Mouse (Mus musculus): ENCODE results near the gene Cngb1. TPM values are rescaled to one million over a fixed set of nuclear protein-coding genes. Genes with fewer than 3 reads are reported as not detected.

Cngb1 gene
- polyA plus RNA-seq (2012) = not detected in 2 replicates

DNA sequence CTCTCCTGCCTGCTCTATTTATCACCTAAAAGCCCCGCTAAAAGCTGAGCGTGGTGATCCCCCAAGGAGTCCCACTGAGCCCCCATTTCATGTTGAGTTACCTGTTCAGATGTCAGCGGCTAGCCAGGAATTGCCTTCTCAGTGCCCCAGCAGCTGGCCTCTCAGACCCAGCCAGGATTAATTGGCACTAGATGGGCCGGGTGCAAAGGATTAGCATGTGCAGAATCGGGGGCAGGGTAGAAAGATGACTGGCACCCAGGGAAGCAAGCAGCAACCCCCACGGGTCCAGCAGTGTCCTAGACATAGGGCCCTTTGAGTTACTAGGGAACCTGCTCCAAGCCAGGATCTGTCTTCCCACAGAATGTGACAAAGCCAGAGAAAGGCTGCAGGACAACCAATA lies at the start of gene Cngb1:
TSS of gene Cngb1 (minus strand) at position 155 of the 400 bp plus-strand sequence.
- no peaks in the 10 kb centered on the region for H3K4me1 ChIP-seq (ENCODE audit: control insufficient read depth)
- H3K9me3 ChIP-seq (ENCODE audit: control insufficient read depth, low read length) = no peaks in the 10 kb centered on the region
- no peaks in the 10 kb centered on the region for H3K27me3 ChIP-seq (ENCODE audit: control insufficient read depth)
- TF ChIP-seq TAL1 (IDR thresholded peaks at IDR 0.05; ENCODE audit: low read length) = no peak
- TF ChIP-seq GATA1 (IDR thresholded peaks at IDR 0.05; ENCODE audit: low read length) = no peak
- H3K4me3 ChIP-seq (replicated peaks) = no peak within 1 kb of the TSS
- H3K36me3 ChIP-seq (ENCODE audit: control insufficient read depth) = no peaks in the 10 kb centered on the region

DNA sequence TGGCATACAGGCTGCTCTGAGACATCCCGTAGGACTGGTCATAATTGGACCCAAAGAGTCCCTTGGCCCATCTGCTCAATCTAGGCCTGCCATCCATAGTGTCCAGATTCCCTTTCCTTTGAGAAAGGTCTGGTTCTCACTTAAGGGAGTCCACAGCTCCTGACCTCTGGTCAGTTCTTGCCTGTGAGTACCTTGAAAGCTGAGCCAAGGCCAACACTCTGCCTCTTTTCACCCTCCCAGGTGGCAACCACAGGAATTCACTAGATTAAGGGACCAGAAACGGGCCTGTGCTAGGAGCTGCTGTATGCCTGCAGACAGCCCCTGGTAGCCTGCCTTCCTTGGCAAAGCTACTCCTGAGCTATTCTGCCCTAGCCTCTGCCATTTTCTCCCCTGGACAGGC lies 48.2 kb upstream of the Cngb1 start:
- Histone ChIP-seq H3K9me3 (ENCODE audit: control insufficient read depth, low read length) (no peaks in the 10 kb centered on the region; the same call in 1 of the 2 replicates), H3K4me3 (replicated peaks) (no peak overlapping the region), H3K27me3 (ENCODE audit: control insufficient read depth) (peaks cover 50% of the 10 kb centered on the region), H3K4me1 (ENCODE audit: control insufficient read depth) (peaks cover 4% of the 10 kb centered on the region), H3K36me3 (ENCODE audit: control insufficient read depth) (no peaks in the 10 kb centered on the region)
- TF ChIP-seq TAL1 (IDR thresholded peaks at IDR 0.05; ENCODE audit: low read length) (no peak), GATA1 (IDR thresholded peaks at IDR 0.05; ENCODE audit: low read length) (no peak)

DNA sequence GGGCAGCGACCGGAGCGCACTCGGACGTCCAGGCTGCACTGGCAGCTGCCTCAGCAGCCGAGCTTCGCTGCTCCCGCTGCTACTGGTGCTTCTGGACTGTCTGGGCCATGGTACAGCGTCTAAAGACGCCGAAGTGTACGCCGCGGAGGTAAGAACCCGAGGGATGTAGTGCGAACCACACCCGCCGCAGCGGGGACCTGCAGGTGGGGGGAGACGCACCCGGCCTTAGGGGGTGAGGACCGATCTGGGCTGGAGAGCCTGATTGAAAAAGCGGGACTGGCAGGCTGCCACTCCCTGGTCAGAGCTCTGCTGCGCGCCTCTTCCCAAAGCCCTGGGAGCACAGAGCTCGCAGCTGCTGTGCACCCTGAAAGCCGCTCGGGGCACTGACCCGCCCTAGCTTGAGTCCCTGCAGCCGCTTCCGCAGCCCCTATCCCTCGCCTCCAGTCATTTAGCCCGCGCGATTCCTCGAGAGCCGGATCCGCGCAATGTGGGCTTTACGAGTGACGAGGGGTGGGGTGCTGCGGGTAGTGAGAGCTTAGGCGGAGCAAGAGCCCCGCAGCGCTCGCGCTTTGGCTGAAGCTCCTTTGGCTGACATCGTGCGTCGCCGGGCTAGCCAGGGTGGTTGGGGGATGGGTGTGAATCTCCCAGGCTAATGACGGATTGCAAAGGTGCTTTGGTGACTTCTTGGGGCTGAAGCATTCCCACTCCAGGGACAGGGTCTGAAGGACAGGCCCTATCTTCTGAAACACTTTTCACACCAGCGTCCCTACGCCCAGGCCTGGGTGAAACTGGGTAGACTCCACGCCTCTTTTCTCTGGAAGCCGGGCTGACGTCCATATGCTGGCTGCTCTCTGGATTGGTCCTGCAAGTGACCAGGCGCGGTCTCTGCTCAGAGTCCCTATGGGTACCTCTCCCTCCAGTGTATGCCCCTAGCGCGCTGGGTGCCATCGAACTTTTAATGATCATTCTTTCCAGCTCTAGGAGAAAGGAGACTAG lies 46.8 kb upstream of the Cngb1 start:
- Histone ChIP-seq H3K27me3 (ENCODE audit: control insufficient read depth) (peaks cover 57% of the 10 kb centered on the region), H3K4me3 (replicated peaks) (peak overlapping the region; percentile 41), H3K9me3 (ENCODE audit: control insufficient read depth, low read length) (no peaks in the 10 kb centered on the region; the same call in 1 of the 2 replicates), H3K36me3 (ENCODE audit: control insufficient read depth) (no peaks in the 10 kb centered on the region), H3K4me1 (ENCODE audit: control insufficient read depth) (no peaks in the 10 kb centered on the region)
- TF ChIP-seq TAL1 (IDR thresholded peaks at IDR 0.05; ENCODE audit: low read length) = no peak
- TF ChIP-seq GATA1 (IDR thresholded peaks at IDR 0.05; ENCODE audit: low read length) = no peak

DNA sequence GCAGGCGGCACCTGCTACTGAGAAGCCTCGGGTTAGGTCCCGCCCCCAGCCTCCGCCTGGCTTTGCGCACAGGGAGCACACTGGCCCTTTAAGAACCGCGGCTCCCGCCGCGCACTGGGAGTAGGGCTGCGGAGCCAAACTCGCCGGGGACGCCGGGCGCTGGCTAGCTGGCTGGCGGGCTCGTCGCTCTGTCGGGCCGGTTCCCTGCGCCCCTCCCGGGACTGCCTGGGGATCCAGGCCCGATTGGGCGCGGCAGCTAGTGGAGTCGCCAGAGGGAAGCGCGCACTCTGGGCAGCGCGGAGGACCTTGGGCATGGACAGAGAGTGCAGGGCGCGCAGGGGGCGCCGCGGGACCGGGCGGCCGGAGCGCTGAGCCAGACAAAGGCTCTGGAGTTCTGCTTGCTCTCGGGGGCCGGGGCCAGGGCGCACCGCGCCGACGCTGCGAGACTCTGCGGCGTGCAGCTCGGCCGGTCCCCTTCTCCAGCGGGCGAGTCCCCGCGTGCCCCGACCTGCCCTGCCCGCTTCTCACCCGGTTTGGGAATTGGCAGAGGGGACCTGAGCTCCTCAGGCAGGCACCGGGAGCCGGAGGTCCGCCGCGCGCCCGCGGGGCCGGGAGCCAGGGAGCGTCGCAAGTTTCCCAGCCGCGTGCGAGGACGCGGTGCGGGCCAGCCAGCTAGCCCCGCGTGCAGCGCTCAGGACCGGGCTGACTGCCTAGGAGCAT lies 45.9 kb upstream of the Cngb1 start, which contains the start of gene Mmp15:
TSS of gene Mmp15 (plus strand) at position 118 of the 720 bp plus-strand sequence.
- H3K4me3 ChIP-seq (replicated peaks) = peak within 1 kb of the TSS; percentile 41
- H3K9me3 ChIP-seq (ENCODE audit: control insufficient read depth, low read length) = no peaks in the 10 kb centered on the region; the same call in 1 of the 2 replicates
- no peaks in the 10 kb centered on the region for H3K36me3 ChIP-seq (ENCODE audit: control insufficient read depth)
- no peaks in the 10 kb centered on the region for H3K4me1 ChIP-seq (ENCODE audit: control insufficient read depth)
- TF ChIP-seq GATA1 (IDR thresholded peaks at IDR 0.05; ENCODE audit: low read length) (no peak), TAL1 (IDR thresholded peaks at IDR 0.05; ENCODE audit: low read length) (no peak)
- peaks cover 57% of the 10 kb centered on the region for H3K27me3 ChIP-seq (ENCODE audit: control insufficient read depth)

DNA sequence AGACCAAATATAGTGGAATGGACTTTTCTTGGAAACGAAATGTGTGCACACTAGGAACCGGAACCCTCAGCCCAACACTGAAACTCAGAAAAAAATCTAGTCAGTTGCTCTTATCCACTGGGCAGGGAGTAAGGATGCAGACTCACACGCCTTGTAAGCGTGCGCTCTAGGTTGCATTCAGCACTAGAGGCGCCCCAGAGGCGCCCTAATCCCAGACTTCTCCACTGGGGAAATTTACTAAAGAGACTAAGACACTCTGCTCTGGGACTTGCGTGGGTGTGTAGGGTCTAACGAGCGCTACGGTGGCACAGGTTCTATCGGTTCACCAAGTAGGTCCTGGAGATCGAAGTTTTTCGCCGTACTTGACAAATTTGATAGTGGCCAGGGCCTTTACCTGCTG lies 45.1 kb upstream of the Cngb1 start:
- Histone ChIP-seq H3K36me3 (ENCODE audit: control insufficient read depth) (peaks cover 1% of the 10 kb centered on the region; the same call in 1 of the 2 replicates), H3K27me3 (ENCODE audit: control insufficient read depth) (peaks cover 57% of the 10 kb centered on the region), H3K9me3 (ENCODE audit: control insufficient read depth, low read length) (no peaks in the 10 kb centered on the region; the same call in 1 of the 2 replicates), H3K4me1 (ENCODE audit: control insufficient read depth) (no peaks in the 10 kb centered on the region), H3K4me3 (replicated peaks) (no peak overlapping the region)
- TF ChIP-seq GATA1 (IDR thresholded peaks at IDR 0.05; ENCODE audit: low read length) (no peak), TAL1 (IDR thresholded peaks at IDR 0.05; ENCODE audit: low read length) (no peak)

DNA sequence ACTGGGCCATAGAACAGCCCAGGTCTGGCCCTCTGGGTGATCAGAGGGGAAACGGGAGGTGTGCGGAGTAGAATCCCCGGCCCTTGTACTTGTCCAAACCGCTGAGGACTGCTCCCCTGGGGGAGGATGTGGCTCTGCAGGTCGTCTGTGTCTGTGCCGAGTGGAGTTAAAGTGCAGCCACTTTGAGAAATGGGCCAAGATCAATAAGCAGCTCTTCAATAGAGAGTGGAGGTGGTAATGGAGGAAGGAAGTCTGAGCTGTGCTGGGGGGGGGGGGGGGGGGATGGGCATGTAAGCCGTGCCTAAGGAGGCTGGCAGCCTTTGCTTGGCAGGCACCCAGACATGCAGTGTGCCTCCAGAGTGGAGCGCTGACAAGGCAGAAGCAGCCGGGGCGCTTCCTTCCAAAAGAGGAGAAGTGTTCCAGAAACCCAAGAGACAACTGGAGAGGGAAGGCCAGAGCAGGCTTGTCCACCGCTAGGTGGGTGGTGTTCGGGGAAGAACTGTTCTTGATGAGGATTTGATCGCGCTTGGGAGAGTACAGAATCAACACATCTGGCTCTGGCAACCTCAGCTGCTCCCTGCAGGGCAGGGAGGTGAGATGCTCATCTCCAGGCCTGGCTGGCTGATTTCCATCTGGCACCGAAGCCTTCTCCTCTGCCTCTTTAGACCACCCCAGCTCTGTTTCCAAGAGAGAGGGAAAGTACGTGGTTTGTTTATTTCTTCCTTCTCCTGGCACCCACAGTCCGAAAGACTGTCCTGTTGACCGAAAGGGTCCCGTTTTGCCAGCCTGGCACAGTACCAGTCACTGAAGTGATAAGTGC lies 42.6 kb upstream of the Cngb1 start:
- H3K9me3 ChIP-seq (ENCODE audit: control insufficient read depth, low read length) = no peaks in the 10 kb centered on the region; the same call in 1 of the 2 replicates
- TF ChIP-seq TAL1 (IDR thresholded peaks at IDR 0.05; ENCODE audit: low read length) (no peak), GATA1 (IDR thresholded peaks at IDR 0.05; ENCODE audit: low read length) (no peak)
- H3K4me3 ChIP-seq (replicated peaks) = no peak overlapping the region
- peaks cover 44% of the 10 kb centered on the region for H3K27me3 ChIP-seq (ENCODE audit: control insufficient read depth)
- H3K36me3 ChIP-seq (ENCODE audit: control insufficient read depth) = peaks cover 15% of the 10 kb centered on the region
- no peaks in the 10 kb centered on the region for H3K4me1 ChIP-seq (ENCODE audit: control insufficient read depth)

DNA sequence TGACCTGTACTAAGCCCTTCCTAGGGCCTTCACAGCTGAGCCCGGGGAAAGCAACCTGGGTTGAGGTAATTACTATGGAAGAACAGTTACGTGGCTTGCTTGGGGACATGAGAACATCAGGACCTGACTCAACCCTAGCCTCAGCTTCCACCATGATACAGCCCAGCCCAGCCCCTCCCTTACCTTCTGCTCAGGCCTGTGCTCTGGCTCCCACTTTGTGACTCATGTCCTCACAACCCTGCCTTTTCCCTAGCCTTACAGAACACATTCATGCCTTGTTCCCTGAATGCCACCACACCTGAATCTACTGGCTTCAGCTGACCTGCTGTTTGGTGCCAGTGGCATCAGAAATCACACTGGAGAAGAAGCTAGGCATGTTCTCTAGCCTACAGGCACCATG lies 42.0 kb upstream of the Cngb1 start:
- TF ChIP-seq GATA1 (IDR thresholded peaks at IDR 0.05; ENCODE audit: low read length) (no peak), TAL1 (IDR thresholded peaks at IDR 0.05; ENCODE audit: low read length) (no peak)
- H3K27me3 ChIP-seq (ENCODE audit: control insufficient read depth) = peaks cover 38% of the 10 kb centered on the region
- H3K9me3 ChIP-seq (ENCODE audit: control insufficient read depth, low read length) = no peaks in the 10 kb centered on the region; the same call in 1 of the 2 replicates

More for the DNA sequence above, 42.0 kb upstream of the Cngb1 start:
- peaks cover 19% of the 10 kb centered on the region for H3K36me3 ChIP-seq (ENCODE audit: control insufficient read depth)
- H3K4me1 ChIP-seq (ENCODE audit: control insufficient read depth) = no peaks in the 10 kb centered on the region
- no peak overlapping the region for H3K4me3 ChIP-seq (replicated peaks)

All from erythroblast, embryonic 14.5 days (primary cell).